Mouse (Mus musculus): ENCODE results near the gene Gm42791. TPM values are rescaled to one million over a fixed set of nuclear protein-coding genes. Genes with fewer than 3 reads are reported as not detected.

Gene Gm42791
- polyA plus RNA-seq, 1 experiment: not detected

GRCm38 (mm10) chr5:148924586-148924985 is 70.4 kb downstream of the Gm42791 start:
- no peak for DNase-seq (ENCODE audit: low spot score)

- no peak for DNase-seq (ENCODE audit: low spot score)
Measured at GRCm38 (mm10) chr5:148924051-148924450, 70.9 kb downstream of the Gm42791 start.

GRCm38 (mm10) chr5:148923408-148923807 is 71.5 kb downstream of the Gm42791 start:
- DNase-seq (ENCODE audit: low spot score): no peak

GRCm38 (mm10) chr5:148922773-148923172 is 72.2 kb downstream of the Gm42791 start:
- no peak for DNase-seq (ENCODE audit: low spot score)

- DNase-seq (ENCODE audit: low spot score): no peak
Measured at GRCm38 (mm10) chr5:148918049-148918448, 76.9 kb downstream of the Gm42791 start.

DNA sequence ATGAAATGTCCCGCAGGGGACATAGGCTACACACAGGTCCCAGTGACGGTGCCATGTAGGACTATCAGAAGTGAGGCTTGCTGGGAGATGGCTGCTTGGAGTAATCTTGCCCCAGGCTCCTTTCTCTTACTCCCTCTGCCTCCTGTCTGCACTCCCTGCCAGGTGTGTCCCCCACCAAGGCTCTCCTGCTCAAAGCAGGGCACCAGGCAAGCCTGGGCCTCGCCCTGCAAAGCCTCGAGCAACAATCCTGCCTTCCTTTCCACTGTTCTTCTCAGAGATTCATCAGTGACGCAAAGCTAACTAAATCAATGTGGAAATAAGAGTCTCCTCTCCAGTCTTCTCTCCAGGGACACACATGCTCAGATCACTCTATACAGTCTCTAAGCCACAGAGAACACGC is 78.2 kb downstream of the Gm42791 start:
- no peak for DNase-seq (ENCODE audit: low spot score)

DNA sequence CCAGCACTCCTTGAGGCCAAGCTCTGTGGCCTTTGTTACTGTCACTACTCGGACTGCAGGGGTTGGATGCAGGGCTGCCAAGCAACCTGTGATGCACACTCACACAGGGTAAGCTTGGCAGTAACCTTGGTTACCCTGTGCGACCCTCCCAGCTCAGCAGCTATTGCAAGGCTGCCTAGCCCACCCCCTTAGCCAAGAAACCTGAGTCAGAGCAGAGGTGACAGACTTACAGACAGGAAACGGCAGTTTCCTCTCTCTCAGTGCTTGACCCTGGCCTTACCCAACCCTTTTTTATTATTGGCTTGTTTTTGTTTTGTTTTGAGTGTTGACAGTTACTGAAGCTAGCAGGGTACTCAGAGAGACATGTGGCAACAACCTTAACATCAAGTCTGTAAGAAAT is 82.7 kb downstream of the Gm42791 start:
- no peak for DNase-seq (ENCODE audit: low spot score)

DNA sequence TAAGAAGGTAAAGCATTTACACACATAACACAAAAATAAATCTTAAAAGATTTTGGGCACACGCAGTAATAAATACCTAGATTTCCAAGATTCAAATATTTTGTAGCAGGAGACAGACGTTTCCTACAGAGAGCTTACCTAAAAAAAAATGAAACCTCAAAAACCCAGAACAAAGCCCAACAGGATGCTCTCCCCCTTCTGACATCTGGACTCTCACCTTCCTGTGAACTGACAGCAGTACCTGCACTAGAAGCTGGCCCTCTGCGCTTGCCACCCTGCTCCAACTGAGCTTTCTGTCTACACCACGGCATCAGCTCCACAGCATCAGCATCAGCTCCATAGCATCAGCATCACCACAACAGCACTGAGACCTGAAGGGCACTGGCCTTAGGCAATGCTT is 84.9 kb downstream of the Gm42791 start:
- DNase-seq (ENCODE audit: low spot score): no peak

GRCm38 (mm10) chr5:148909402-148909801 is 85.5 kb downstream of the Gm42791 start:
- DNase-seq (ENCODE audit: low spot score): no peak

- no peak for DNase-seq (ENCODE audit: low spot score)
Measured at GRCm38 (mm10) chr5:148909057-148909395, 85.9 kb downstream of the Gm42791 start.

DNA sequence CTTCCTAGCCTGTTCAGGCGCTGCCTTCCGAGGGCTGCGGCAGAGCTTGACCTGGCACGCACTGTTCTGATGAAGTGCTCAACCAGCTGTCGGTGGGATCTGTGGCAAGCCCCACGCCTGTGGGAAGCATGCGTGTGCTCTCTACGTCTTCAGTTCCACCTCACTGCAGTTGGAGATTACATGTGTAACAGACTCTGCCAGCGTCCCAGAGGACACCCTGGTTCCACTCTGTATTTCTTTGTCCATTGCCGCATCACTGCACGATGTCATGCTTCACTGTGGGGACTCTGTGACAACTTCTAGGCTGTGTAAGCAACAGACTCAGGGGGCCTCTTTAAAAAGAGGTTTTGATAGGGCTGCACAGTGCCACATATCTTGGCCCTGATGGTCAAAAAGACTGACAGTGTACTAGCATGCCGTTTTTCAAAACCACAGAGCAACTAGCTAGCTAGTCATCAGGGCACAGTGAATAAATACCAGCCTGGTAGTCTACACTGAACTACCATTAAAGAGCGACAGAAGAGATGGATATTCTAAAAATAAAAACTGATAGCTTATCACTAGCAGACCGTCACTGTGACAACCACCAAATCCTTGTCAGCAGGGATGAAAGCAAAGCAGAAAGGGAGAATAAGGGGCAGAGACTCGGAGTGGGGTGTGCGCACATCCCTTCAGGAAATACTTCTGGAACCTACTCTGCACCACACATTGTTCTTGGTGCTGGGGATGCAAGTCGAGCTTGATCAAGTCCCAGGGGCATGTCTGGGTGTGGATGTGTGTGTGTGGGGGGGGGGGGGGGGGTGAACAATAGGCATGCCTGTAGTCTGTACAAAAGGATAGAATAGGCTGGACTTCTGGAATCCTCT is 86.5 kb downstream of the Gm42791 start:
- DNase-seq (ENCODE audit: low spot score): no peak

DNA sequence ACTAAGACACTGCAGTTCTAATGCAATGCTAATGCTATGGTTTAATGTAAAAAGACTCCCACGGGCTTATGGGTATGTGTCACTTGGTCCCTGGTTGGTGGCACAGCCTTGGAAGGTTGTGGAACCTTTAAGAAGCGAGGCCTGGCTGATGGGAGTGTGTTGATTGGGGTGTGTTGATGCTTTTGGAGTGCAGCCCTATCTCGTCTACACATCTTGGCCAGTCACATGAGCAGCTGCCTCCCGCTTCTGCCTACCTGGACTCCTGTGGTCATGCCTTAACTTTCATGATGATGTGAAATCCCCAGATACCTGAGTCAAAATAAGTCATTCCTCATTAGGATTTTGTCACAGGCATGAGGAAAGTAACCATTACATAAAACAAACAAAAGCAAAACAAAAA is 88.6 kb downstream of the Gm42791 start:
- no peak for DNase-seq (ENCODE audit: low spot score)

- no peak for DNase-seq (ENCODE audit: low spot score)
Measured at GRCm38 (mm10) chr5:148904846-148905245, 90.1 kb downstream of the Gm42791 start.

DNA sequence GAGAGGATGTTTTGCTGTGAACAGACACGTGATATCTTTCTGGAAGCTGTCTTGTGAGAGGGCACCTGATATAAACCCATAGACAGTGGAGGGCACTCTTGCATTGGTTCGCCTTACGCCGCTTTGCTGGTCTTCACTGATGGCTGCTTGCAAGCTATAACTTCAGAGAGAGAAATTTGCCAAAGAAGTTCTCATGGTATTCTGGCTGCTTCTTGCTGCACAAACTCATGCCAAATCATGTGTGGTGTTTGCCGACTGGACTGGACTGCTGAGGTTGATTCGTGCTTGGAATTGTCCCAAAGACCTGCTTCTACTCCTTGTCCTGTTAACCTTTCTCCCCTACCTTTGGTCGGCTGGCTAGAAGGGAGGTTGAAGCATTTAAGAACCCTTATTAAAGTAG is 95.6 kb downstream of the Gm42791 start:
- DNase-seq (ENCODE audit: low spot score): no peak

DNA sequence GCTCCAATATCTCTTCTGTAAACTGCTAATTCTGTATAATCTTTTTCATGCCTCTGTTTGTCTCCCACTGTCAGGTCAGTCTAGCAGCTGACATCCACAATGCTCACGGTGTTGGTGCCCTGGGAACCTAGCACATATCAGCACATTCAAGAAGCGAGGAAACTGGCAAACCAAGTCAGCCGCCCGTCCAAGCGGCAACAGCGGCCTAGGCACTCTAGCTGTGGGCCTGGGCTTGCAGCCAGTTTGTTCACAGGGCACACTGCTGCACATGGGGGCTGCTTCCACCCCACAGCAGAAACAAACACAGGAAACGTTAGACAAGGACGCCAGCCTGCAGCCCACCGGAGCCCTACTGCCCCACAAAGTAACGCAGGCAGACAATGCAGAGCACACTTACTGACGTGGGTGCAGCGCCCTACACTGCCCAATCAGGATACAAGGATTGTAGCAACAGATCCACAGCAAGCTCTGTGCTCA is 97.0 kb downstream of the Gm42791 start:
- no peak for DNase-seq (ENCODE audit: low spot score)

DNA sequence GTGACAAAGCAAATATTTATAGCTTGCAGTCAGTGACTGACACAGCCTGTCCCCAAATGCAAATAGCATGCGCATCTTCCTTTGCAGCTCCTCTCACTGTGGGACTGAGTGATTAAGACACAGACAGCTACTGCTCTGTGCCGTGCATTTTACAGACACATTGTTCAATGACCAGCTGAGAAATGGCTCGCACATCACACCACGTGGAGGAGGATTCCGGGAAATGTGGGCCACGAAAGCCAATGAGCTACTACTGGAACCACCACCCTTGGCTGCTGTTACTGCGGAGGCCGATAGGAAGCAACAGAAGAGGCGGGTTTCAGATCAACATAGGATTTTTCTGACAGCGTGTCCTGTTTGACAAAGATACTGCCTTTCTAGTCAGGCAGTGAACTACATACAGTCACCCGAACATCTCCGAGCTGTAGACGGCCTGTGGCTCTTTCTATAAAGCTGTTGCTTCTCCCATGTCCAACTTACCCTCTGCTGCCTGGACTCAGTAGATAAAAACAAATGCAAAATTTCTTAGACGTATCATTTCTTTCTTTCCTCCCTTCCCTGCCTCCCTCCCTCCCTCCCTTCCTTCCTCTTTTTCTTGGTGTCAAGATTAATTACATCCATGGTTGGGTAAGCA is 97.8 kb downstream of the Gm42791 start:
- no peak for DNase-seq (ENCODE audit: low spot score)

- DNase-seq (ENCODE audit: low spot score): no peak
Measured at GRCm38 (mm10) chr5:148896515-148896914, 98.4 kb downstream of the Gm42791 start.

GRCm38 (mm10) chr5:148895833-148896232 is 99.1 kb downstream of the Gm42791 start:
- no peak for DNase-seq (ENCODE audit: low spot score)

GRCm38 (mm10) chr5:148895034-148895433 is 99.9 kb downstream of the Gm42791 start:
- DNase-seq (ENCODE audit: low spot score): no peak

GRCm38 (mm10) chr5:148890237-148890636 is 104.7 kb downstream of the Gm42791 start:
- no peak for DNase-seq (ENCODE audit: low spot score)

DNA sequence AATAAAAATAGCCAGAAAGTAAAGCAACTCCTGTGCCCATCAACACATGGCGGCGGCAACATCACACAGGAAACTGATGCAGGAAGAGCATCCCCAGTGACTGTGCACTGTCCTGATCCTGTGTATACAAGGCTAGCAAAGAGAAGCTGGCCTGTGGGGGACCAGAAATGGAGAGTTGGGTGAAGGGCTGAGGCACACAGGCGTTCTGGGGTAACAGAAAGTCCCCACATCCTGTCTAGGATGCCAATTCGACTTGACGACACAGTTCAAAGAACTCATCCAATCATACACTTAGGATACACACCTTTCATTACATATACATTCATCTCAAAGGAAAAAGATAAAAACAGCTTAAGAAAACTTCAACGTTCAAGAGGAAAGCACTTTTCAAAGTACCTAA is 106.9 kb downstream of the Gm42791 start:
- no peak for DNase-seq (ENCODE audit: low spot score)

DNA sequence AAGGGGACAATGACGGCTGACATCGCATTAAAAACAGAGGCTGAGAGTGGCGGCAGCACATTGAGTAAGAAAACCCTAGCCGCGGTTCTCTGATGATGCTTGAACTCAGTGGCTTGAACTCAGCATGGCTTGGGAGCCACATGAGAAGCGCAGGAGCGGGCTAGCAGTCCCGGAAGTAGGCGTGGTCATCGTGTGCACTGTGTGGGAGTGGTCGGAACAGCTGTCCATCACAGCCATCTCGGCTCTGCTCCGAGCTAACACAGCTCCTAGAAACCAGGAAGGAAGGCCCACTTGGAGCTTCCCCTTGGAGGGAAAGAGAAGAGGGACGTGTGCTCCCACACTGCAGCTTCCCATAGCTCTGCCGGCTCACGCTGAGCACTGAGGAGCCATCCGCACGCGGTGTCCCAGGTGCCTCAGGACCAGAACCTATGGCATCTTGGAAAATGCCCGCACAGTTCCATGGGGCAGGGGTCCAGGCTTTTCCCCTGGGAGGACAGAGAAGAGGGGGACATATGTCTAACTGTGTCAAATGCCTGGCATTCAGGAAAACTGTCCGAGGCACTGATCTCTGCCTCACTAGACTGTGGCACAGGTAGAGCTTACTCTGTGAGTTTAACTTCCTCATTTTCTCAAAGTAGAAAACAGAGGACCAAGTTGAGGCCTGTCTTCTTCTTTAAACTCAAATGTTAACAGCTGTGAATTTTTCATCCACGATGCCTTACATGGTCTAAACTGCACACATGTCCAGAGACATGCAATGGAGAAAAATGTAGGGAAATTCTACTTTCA is 108.9 kb downstream of the Gm42791 start:
- no peak for DNase-seq (ENCODE audit: low spot score)

DNA sequence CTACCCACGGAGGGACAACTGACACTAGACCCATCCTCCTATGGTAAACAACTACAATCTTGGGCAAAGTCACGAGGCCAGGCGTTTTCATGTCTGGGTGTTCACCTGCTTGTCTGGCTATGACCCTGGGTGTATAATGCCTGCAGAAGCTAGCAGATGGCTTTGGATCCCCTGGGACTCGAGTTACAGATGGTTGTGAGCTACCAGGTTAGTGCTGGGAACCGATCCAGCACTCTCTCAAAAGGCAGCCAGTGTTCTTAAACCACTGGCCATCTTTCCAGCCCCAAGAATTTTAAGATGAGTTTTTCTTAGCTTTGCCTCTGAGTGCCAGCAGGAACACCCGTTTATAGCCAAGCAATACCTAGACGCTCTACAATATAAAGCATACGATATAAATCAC is 111.3 kb downstream of the Gm42791 start:
- DNase-seq (ENCODE audit: low spot score): no peak
